Mouse (Mus musculus) CD4-positive, CD25-positive, alpha-beta regulatory T cell, adult 4 months (primary cell): Measurements from ENCODE around the gene Tssk6. TPM values are rescaled to one million over a fixed set of nuclear protein-coding genes. Genes with fewer than 3 reads are reported as not detected.
A peak's percentile ranks its signal among the peaks of the same experiment; 100 is the strongest.

Experiments
- ATAC-seq: one replicate; pipeline ENCODE4 v1.8.0; 2017
- polyA plus RNA-seq, 2 experiments: library from polyadenylated mRNA; unstranded; fragments of 100-300 nt; shearing (Covaris generic); gene quantifications; one replicate each; pipeline ENCODE4 v1.2.1; 2017

The Tssk6 gene
- polyA plus RNA-seq: under 1 TPM in 1 of 2 experiments, not detected in 1; 0.24 TPM

GRCm38 (mm10) chr8:69902163-69903062, at the start of gene Tssk6, which contains the start of the genes Ndufa13 and Yjefn3:
Gene Tssk6, plus strand, starts transcription at chr8:69902184.
Gene Ndufa13, minus strand, starts transcription at chr8:69902558.
Gene Yjefn3, minus strand, starts transcription at chr8:69902712.
- peak; percentile 42 for ATAC-seq

DNA sequence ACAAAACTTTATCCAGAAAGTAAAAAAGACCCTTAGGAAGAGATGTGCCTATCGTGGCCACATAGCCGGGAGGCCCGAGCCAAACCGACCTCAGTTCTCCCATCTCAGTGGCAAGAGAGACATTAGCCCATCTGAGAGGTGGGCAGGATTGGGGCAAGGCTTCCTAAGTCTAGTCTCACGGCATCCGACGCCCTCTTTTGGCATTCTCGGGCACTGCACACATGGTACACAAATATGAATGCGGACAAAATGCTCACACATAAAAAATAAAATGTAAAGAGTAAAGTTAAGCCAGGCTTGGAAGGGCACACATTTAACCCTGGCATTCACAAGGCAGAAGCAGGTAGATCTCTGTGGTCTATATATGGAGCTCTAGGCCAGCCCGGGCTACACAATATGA, 48.1 kb upstream of the Tssk6 start:
- ATAC-seq: no peak

GRCm38 (mm10) chr8:69860807-69861206, 41.2 kb upstream of the Tssk6 start:
- no peak for ATAC-seq

- no peak for ATAC-seq
Observed at GRCm38 (mm10) chr8:69861251-69861650, 40.7 kb upstream of the Tssk6 start.

DNA sequence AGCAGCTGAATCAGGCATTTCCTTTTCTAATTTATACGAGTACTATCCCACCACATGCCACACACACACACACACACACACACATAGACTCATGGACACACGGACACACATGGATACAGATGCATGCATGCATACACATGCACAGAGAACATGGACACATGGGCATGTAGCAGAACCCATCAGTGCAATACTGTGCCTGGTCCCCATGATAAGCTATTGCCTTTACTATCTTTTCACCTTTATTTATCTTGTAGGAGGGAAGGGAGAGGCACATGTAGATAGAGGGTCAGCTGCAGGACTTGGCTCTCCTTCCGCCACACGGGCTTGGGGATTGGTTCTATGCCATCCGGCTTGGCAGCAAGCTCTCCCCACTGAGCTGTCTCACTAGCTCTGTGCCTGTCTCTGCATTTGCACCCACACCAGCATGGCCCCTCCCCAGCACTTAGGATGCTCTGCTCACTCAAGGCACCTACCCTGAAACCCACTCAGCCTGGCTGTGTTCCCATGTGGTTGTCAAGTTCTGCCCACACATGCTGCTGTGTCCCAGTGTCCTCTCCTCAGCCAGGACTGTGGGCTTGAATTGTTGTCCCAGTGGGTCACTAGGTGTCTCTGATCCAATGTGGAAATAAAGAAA, 38.5 kb upstream of the Tssk6 start:
- no peak for ATAC-seq

DNA sequence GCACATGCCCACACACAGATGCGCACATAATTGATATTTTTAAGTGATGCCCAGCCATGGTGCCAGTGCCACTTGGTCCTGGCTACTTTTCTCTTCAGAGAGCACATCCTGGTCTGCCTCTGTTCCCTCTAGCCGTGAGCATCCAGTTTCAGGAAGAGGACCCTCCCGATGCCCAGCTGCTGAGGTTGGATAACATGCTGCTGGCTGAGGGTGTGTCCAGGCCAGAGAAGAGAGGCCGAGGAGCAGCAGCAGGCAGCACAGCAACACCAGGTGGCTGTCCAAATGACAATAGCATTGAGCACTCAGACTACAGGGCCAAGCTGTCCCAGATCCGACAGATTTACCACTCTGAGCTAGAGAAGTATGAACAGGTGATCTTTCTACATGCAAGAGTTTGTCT, 37.8 kb upstream of the Tssk6 start:
- ATAC-seq: no peak

GRCm38 (mm10) chr8:69867696-69868326, 34.2 kb upstream of the Tssk6 start:
- ATAC-seq: no peak

GRCm38 (mm10) chr8:69870003-69870765, 31.8 kb upstream of the Tssk6 start:
- ATAC-seq: no peak

- no peak for ATAC-seq
Observed at GRCm38 (mm10) chr8:69870907-69871306, 31.1 kb upstream of the Tssk6 start.

DNA sequence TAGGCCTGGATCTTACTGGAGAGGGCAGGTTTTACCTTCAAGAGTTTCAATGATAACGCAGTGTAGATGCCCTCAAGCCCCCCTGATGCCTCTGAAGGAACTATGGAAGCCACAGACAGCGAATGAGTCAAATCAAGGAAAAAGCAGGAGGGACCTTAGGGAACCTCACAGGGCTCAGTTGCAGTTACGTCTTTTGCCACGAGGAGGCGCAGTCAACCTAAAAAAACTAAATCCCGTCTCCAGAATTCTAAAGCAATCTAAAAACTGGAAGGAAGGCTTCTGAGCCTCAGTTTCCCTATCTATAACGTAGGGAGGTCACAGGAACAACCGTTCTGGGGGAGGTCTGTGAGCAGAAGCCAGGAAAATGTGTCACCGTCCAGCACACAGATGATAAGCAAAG, 27.8 kb upstream of the Tssk6 start:
- no peak for ATAC-seq

- no peak for ATAC-seq
Observed at GRCm38 (mm10) chr8:69874654-69875053, 27.3 kb upstream of the Tssk6 start.

DNA sequence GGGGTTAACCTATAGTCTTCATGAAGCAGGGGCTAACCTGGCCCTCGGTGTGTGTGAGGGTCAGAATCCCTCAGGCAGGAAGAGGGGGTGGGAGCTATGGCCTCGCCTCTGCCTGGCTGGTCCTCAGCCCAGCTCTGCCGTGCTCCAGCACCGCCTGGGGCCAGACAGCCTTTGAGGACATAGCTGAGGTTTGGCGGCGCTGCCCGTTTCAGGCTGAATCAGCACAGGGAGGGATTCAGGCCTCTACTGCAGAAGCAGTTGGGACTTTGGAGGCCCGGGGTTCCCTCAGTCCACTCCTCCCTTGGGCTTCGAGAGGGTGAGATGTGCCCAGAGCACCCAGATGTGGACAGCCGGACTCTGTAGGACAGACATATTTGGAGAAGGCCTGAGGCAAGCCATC, 25.9 kb upstream of the Tssk6 start:
- ATAC-seq: no peak

DNA sequence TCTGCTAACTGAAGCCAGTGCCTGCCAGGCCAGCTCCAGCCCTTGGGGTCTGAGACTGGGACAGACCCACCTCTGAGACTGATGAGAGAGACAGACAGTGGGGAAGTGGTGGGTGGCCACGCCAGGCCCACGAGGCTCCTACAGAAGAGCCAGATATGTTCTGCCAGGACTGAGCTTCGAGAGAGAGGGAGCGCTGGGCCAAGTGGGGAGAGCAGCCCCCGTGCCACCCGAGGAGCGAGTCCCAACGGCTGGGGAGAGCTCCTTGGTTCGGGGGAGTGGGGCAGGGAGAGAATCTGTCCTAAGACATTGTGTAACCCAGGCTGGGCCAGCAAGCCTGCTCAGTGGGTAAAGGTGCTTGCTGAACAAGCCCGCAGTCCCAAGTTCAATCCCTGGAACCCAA, 25.0 kb upstream of the Tssk6 start:
- ATAC-seq: no peak

DNA sequence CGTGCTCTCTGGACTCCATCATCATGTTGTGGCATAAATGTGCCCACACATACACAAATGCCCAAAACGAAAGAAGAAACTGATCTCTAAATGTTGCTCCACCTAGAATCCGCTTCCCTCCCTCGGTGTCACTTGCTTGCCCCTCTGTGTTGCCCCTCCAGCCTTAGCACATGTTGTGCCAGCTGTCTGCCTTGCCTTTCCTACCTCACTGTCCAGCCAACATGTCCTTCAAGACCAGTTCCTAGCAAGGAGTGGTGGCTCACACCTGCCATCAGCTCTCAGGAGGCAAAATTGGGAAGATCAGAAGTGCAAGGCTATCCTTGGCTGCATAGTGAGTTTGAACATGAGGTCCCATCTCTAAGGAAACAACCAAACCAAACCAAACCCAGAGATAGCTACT, 24.6 kb upstream of the Tssk6 start:
- ATAC-seq: no peak

DNA sequence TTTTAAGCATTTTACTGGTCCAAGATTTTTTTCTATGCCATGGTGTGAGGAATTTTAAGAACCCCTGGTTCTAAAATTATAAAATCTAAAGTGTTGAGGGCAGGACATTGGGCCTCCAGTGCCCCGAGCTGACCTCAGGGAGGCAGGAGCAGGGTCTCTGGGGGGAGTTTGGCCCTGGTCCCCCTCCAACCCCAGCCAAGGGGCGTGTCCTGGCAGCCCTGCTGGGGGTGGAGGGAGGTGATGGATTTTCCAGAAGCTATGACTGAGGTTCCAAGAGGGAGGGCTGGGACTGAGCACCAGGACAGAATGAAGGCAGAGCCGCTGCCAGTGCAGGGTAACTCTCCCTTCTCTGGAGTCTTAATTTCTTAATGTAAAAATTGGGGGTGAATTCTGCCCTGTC, 24.0 kb upstream of the Tssk6 start:
- no peak for ATAC-seq

GRCm38 (mm10) chr8:69879678-69880077, 22.3 kb upstream of the Tssk6 start:
- ATAC-seq: no peak

- no peak for ATAC-seq
Observed at GRCm38 (mm10) chr8:69880841-69881240, 21.1 kb upstream of the Tssk6 start.

DNA sequence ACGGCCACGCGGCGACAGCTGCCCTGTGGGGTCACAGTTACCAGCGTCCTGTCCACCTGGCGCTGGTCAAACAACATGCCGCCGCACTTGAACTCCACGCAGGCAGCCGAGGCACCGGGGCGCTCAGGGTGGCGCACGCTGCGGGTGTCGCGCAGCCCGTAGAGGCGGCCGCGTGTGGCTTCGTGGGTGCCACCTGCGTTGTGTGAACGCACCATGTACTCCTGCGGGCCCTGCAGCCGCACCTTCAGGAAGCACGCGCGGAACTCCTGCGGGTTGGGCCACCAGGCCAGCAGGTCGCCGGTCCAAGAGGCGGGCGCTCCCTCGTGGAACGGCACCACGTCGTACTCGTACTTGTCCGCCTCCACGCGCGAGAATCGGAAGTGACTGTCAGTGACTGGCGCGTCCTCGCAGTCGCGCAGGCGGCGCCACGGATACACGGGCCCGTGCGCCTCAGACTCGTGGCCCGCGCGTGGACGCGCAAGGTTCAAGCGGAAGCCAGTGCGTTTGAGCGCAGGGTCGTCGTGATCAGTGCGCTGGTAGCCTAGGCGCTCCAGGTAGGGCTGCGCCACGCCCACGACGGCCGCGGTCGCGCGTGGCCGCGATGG, 20.6 kb upstream of the Tssk6 start:
- ATAC-seq: no peak

DNA sequence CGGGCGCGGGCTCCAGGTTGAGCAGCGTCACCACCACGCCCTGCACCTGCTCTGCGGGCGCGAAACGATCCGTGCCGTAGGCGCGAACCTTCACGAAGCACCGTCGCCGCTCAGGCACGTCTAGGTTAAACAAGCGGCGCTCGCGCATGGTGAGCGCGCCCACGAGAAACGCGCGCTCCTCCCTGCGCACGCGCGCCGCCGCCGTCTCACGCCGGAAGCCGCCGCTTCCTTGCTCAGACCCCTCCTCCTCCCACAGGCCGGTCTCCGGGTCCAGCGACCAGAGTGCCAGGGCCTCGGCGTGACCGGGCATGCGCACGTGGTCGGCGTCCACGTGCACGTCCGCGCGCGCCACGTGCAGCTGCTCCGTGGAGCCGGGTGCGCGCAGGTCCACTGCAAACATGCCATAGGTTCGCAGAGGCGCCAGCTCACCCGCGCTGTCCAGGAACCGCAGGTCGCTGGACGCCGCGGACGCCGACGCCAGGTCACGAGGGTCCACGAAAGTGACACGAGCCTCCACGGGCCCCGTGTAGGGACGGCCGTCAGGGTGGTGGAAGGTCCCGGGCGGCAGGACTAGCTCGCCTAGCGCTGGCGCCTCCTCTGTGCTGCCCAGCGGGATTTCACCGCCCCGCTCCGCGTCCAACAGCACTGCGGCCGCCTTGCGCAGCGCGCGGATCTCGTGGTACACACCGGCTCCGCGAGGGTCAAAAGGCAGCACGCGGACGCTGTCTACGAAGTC, 19.8 kb upstream of the Tssk6 start:
- no peak for ATAC-seq

GRCm38 (mm10) chr8:69882833-69883600, 19.0 kb upstream of the Tssk6 start:
- no peak for ATAC-seq

GRCm38 (mm10) chr8:69884141-69884540, 17.8 kb upstream of the Tssk6 start:
- no peak for ATAC-seq
